Mouse (Mus musculus) hematopoietic multipotent progenitor cell, adult 10-12 weeks (in vitro differentiated cells): ENCODE results near the gene Synrg. TPM values are rescaled to one million over a fixed set of nuclear protein-coding genes. Genes with fewer than 3 reads are reported as not detected.

Source experiments
- polyA plus RNA-seq: library from polyadenylated mRNA; stranded (reverse); fragments of >175 nt; gene quantifications from 2 replicates; pipeline ENCODE4 v1.2.3, GENCODE M21; 2012; ENCODE audit warnings: low replicate concordance

Synrg gene
- polyA plus RNA-seq = 6.6 and 22.6 TPM in 2 replicates

GRCm38 (mm10) chr11:83963991-83964921, at the start of gene Synrg:
TSS of gene Synrg (plus strand) at chr11:83964428.

GRCm38 (mm10) chr11:83941950-83942840, 22.0 kb upstream of the Synrg start, which contains the start of gene Ddx52:
TSS of gene Ddx52 (plus strand) at chr11:83942062.

GRCm38 (mm10) chr11:84069034-84069370, 104.8 kb downstream of the Synrg start, which contains the start of gene Dusp14:
TSS of gene Dusp14 (minus strand) at chr11:84069261.

Other genes with a start within 250 kb of the Synrg start
- 0.59 and 4.3 TPM in 2 replicates for gene Wfdc21, start 217.5 kb upstream of the Synrg start, polyA plus RNA-seq
- gene Heatr6, start 210.7 kb upstream of the Synrg start, polyA plus RNA-seq = 12.9 and 13.2 TPM in 2 replicates
- 0.64 and 0.88 TPM in 2 replicates for gene Hnf1b, start 114.4 kb upstream of the Synrg start, polyA plus RNA-seq
- gene Ddx52, start 22.4 kb upstream of the Synrg start, polyA plus RNA-seq = 2.8 and 3.4 TPM in 2 replicates
- gene Dusp14, start 104.8 kb downstream of the Synrg start, polyA plus RNA-seq = 0.30 and 0.82 TPM in 2 replicates
- 0.37 and 1.1 TPM in 2 replicates for gene Tada2a, start 165.2 kb downstream of the Synrg start, polyA plus RNA-seq
- 7.1 and 8.0 TPM in 2 replicates for gene Acaca, start 165.2 kb downstream of the Synrg start, polyA plus RNA-seq
- gene Gm11437, start 203.0 kb downstream of the Synrg start, polyA plus RNA-seq = not detected in 2 replicates